Mouse (Mus musculus): ENCODE results near the gene Tbc1d24. TPM values are rescaled to one million over a fixed set of nuclear protein-coding genes. Genes with fewer than 3 reads are reported as not detected.

Tbc1d24 gene
- polyA plus RNA-seq, 2 experiments = 5.4 to 14.1 TPM

- TF ChIP-seq CTCF (IDR thresholded peaks at IDR 0.05; ENCODE audit: low read depth) (no peak), EP300 (IDR thresholded peaks at IDR 0.05; ENCODE audit: low read depth) (no peak)
- H3K4me1 ChIP-seq (replicated peaks; ENCODE audit: control insufficient read depth in 2 of 2, insufficient read depth in 2 of 2, low read length in 1 of 2) = peaks cover 13 to 15% of the 10 kb centered on the region in 2 experiments
- ATAC-seq (ENCODE audit: insufficient read depth) (no peak), DNase-seq (ENCODE audit: low read depth in 3 of 3, low spot score in 3 of 3) (no peak)
- no peak overlapping the region for H3K27ac ChIP-seq
- H3K4me2 ChIP-seq (ENCODE audit: low read depth) = no peak overlapping the region
- H3K36me3 ChIP-seq (replicated peaks; ENCODE audit: control insufficient read depth, insufficient read depth, low read depth) = no peaks in the 10 kb centered on the region
- no peak overlapping the region for H3K9ac ChIP-seq (replicated peaks)
- no peaks in the 10 kb centered on the region for H3K27me3 ChIP-seq (ENCODE audit: control insufficient read depth, insufficient read depth, low read length)
- 77% methylated on average over 7 of the region's 7 CpGs for WGBS (ENCODE audit: insufficient replicate concordance)
- H3K9me3 ChIP-seq (ENCODE audit: control insufficient read depth, low read length) = no peaks in the 10 kb centered on the region
- H3K4me3 ChIP-seq (ENCODE audit: insufficient read depth in 1 of 2, low read depth in 2 of 2, low read length in 2 of 2) = no peak overlapping the region
Observed at GRCm38 (mm10) chr17:24149421-24149820, 55.9 kb downstream of the Tbc1d24 start.

GRCm38 (mm10) chr17:24142897-24143296 lies 62.5 kb downstream of the Tbc1d24 start:
- H3K4me2 ChIP-seq (ENCODE audit: low read depth) = peak overlapping the region; percentile 90
- no peak overlapping the region for H3K27ac ChIP-seq
- H3K36me3 ChIP-seq (replicated peaks; ENCODE audit: control insufficient read depth, insufficient read depth, low read depth) = no peaks in the 10 kb centered on the region; the same call in 1 of the 2 replicates
- H3K9ac ChIP-seq (replicated peaks) = no peak overlapping the region
- no peaks in the 10 kb centered on the region for H3K27me3 ChIP-seq (ENCODE audit: control insufficient read depth, insufficient read depth, low read length)
- no peak overlapping the region for H3K4me3 ChIP-seq (ENCODE audit: insufficient read depth in 1 of 2, low read depth in 2 of 2, low read length in 2 of 2)
- TF ChIP-seq EP300 (IDR thresholded peaks at IDR 0.05; ENCODE audit: low read depth) (no peak), CTCF (IDR thresholded peaks at IDR 0.05; ENCODE audit: low read depth) (no peak)
- no peaks in the 10 kb centered on the region for H3K9me3 ChIP-seq (ENCODE audit: control insufficient read depth, low read length)
- peaks cover 13 to 21% of the 10 kb centered on the region in 2 experiments for H3K4me1 ChIP-seq (replicated peaks; ENCODE audit: control insufficient read depth in 2 of 2, insufficient read depth in 2 of 2, low read length in 1 of 2)
- ATAC-seq (ENCODE audit: insufficient read depth) (no peak), DNase-seq (ENCODE audit: low read depth in 3 of 3, low spot score in 3 of 3) (no peak)
- 39% methylated on average over 2 of the region's 2 CpGs for WGBS (ENCODE audit: insufficient replicate concordance)

- TF ChIP-seq EP300 (IDR thresholded peaks at IDR 0.05; ENCODE audit: low read depth) (no peak), CTCF (IDR thresholded peaks at IDR 0.05; ENCODE audit: low read depth) (0 out of 2 replicates have a peak, but pooled peaks have one; percentile 11)
- DNase-seq (ENCODE audit: low read depth in 3 of 3, low spot score in 3 of 3) (peak; percentile 95 to 97 (median 96)), ATAC-seq (ENCODE audit: insufficient read depth) (peak; percentile 95)
- Histone ChIP-seq H3K36me3 (replicated peaks; ENCODE audit: control insufficient read depth, insufficient read depth, low read depth) (no peaks in the 10 kb centered on the region; the same call in 1 of the 2 replicates), H3K27me3 (ENCODE audit: control insufficient read depth, insufficient read depth, low read length) (no peaks in the 10 kb centered on the region), H3K4me2 (ENCODE audit: low read depth) (peak overlapping the region; percentile 90), H3K4me1 (replicated peaks; ENCODE audit: control insufficient read depth in 2 of 2, insufficient read depth in 2 of 2, low read length in 1 of 2) (peaks cover 13 to 22% of the 10 kb centered on the region in 2 experiments), H3K9me3 (ENCODE audit: control insufficient read depth, low read length) (no peaks in the 10 kb centered on the region), H3K4me3 (ENCODE audit: insufficient read depth in 1 of 2, low read depth in 2 of 2, low read length in 2 of 2) (peak overlapping the region; percentile 93 to 96), H3K27ac (peak overlapping the region; percentile 77), H3K9ac (replicated peaks) (peak overlapping the region; percentile 94)
- under 1% methylated on average over 53 of the region's 57 CpGs for WGBS (ENCODE audit: insufficient replicate concordance)
Observed at GRCm38 (mm10) chr17:24141425-24141920, 63.9 kb downstream of the Tbc1d24 start.

- H3K4me1 ChIP-seq (replicated peaks; ENCODE audit: control insufficient read depth in 2 of 2, insufficient read depth in 2 of 2, low read length in 1 of 2) = peaks cover 13 to 22% of the 10 kb centered on the region in 2 experiments
- ATAC-seq (ENCODE audit: insufficient read depth) (peak; percentile 64), DNase-seq (ENCODE audit: low read depth in 3 of 3, low spot score in 3 of 3) (peak in 1 of 3 experiments; percentile 41)
- no peaks in the 10 kb centered on the region for H3K27me3 ChIP-seq (ENCODE audit: control insufficient read depth, insufficient read depth, low read length)
- H3K9ac ChIP-seq (replicated peaks) = peak overlapping the region; percentile 94
- H3K4me2 ChIP-seq (ENCODE audit: low read depth) = peak overlapping the region; percentile 88
- H3K27ac ChIP-seq = peak overlapping the region; percentile 77
- no peaks in the 10 kb centered on the region; the same call in 1 of the 2 replicates for H3K36me3 ChIP-seq (replicated peaks; ENCODE audit: control insufficient read depth, insufficient read depth, low read depth)
- TF ChIP-seq EP300 (IDR thresholded peaks at IDR 0.05; ENCODE audit: low read depth) = no peak
- TF ChIP-seq CTCF (IDR thresholded peaks at IDR 0.05; ENCODE audit: low read depth) = no peak
- 0% methylated on average over 38 of the region's 43 CpGs for WGBS (ENCODE audit: insufficient replicate concordance)
- peak overlapping the region; percentile 93 to 96 for H3K4me3 ChIP-seq (ENCODE audit: insufficient read depth in 1 of 2, low read depth in 2 of 2, low read length in 2 of 2)
- H3K9me3 ChIP-seq (ENCODE audit: control insufficient read depth, low read length) = no peaks in the 10 kb centered on the region
Observed at GRCm38 (mm10) chr17:24140845-24141424, 64.4 kb downstream of the Tbc1d24 start.

GRCm38 (mm10) chr17:24139968-24140367 lies 65.4 kb downstream of the Tbc1d24 start:
- 77% methylated on average over 4 of the region's 4 CpGs for WGBS (ENCODE audit: insufficient replicate concordance)
- Histone ChIP-seq H3K4me3 (ENCODE audit: insufficient read depth in 1 of 2, low read depth in 2 of 2, low read length in 2 of 2) (peak overlapping the region; percentile 93 to 96), H3K9ac (replicated peaks) (peak overlapping the region; percentile 94)

More at GRCm38 (mm10) chr17:24139968-24140367, 65.4 kb downstream of the Tbc1d24 start:
- DNase-seq (ENCODE audit: low read depth in 3 of 3, low spot score in 3 of 3) (no peak), ATAC-seq (ENCODE audit: insufficient read depth) (no peak)
- peak overlapping the region; percentile 88 for H3K4me2 ChIP-seq (ENCODE audit: low read depth)
- no peaks in the 10 kb centered on the region for H3K9me3 ChIP-seq (ENCODE audit: control insufficient read depth, low read length)
- no peaks in the 10 kb centered on the region; the same call in 1 of the 2 replicates for H3K36me3 ChIP-seq (replicated peaks; ENCODE audit: control insufficient read depth, insufficient read depth, low read depth)
- no peaks in the 10 kb centered on the region for H3K27me3 ChIP-seq (ENCODE audit: control insufficient read depth, insufficient read depth, low read length)
- no peak for TF ChIP-seq EP300 (IDR thresholded peaks at IDR 0.05; ENCODE audit: low read depth)
- TF ChIP-seq CTCF (IDR thresholded peaks at IDR 0.05; ENCODE audit: low read depth) = no peak
- H3K27ac ChIP-seq = no peak overlapping the region
- peaks cover 13 to 22% of the 10 kb centered on the region in 2 experiments for H3K4me1 ChIP-seq (replicated peaks; ENCODE audit: control insufficient read depth in 2 of 2, insufficient read depth in 2 of 2, low read length in 1 of 2)

All from liver, embryonic 14.5 days (tissue).